Mouse (Mus musculus) lung, embryonic 14.5 days (tissue): ENCODE measurements at regions not wholly inside any gene's neighbourhood (a gene's known extent, or its start where the extent isn't known, plus 50 kb on each side); places are given as distances from the start of the nearest gene placed in this dataset.

Source experiments
- ATAC-seq: fragments of 200-750 bp; cut with Nextera tagmentation; 2 replicates; pipeline ENCODE4 v1.8.0; 2017; ENCODE audit warnings: mild to moderate bottlenecking, moderate TSS enrichment, moderate library complexity; ENCODE audit not compliant: insufficient read depth
- DNase-seq: peaks from one replicate; pipeline ENCODE4 v3.0.0-alpha.2; 2015
- H3K27ac ChIP-seq: fragments of 300-500 bp; sonication (generic); 2 replicates; pipeline ENCODE4 v1.5.1; 2014; ENCODE audit warnings: low read depth, mild to moderate bottlenecking, moderate library complexity
- H3K27me3 ChIP-seq: fragments of 300-500 bp; sonication (generic); 2 replicates; pipeline ENCODE4 v1.6.1; 2014; ENCODE audit warnings: low read length, control low read depth; ENCODE audit not compliant: insufficient read depth
- H3K36me3 ChIP-seq: fragments of 300-500 bp; sonication (generic); 2 replicates; pipeline ENCODE4 v1.6.1; 2014; ENCODE audit warnings: control low read depth; ENCODE audit not compliant: insufficient read depth
- H3K4me1 ChIP-seq: fragments of 300-500 bp; sonication (generic); 2 replicates; pipeline ENCODE4 v1.6.1; 2014; ENCODE audit warnings: antibody characterized with exemption, control low read depth; ENCODE audit not compliant: insufficient read depth
- H3K4me2 ChIP-seq: fragments of 300-500 bp; sonication (generic); 2 replicates; pipeline ENCODE4 v1.6.1; 2014; ENCODE audit warnings: mild to moderate bottlenecking
- H3K4me3 ChIP-seq: fragments of 300-500 bp; sonication (generic); 2 replicates; pipeline ENCODE4 v1.5.1; 2014; ENCODE audit warnings: low read depth, low read length
- H3K9ac ChIP-seq: fragments of 300-500 bp; sonication (generic); 2 replicates; pipeline ENCODE4 v1.6.1; 2014
- H3K9me3 ChIP-seq: fragments of 300-500 bp; sonication (generic); 2 replicates; pipeline ENCODE4 v1.6.1; 2016; ENCODE audit warnings: low read depth, low read length, control low read depth
- CTCF ChIP-seq: IDR thresholded peaks from 2 replicates; pipeline ENCODE4 v1.5.1; 2016; ENCODE audit warnings: antibody characterized with exemption, low read depth
- WGBS: fragments of 180-500 bp; shearing (Covaris S2); extraction: QIAGEN DNeasy Blood & Tissue Kit; methylation state at CpG from one replicate; pipeline ENCODE4 v1.1.7; 2014; 5-methylcytosine and 5-hydroxymethylcytosine counted together

GRCm38 (mm10) chr10:43707011-43707410 is 128.9 kb downstream of the Cd24a start:
- H3K4me1 ChIP-seq: no peaks in the 10 kb centered on the region
- H3K4me2 ChIP-seq: no peak overlapping the region
- ATAC-seq: no peak
- H3K27me3 ChIP-seq: no peaks in the 10 kb centered on the region
- H3K4me3 ChIP-seq: no peak overlapping the region
- no peak for DNase-seq
- WGBS: 77% methylated on average over 5 of the region's 5 CpGs
- no peak overlapping the region for H3K27ac ChIP-seq
- H3K36me3 ChIP-seq: no peaks in the 10 kb centered on the region
- H3K9me3 ChIP-seq: no peaks in the 10 kb centered on the region
- H3K9ac ChIP-seq: no peak overlapping the region
- no peak for TF ChIP-seq CTCF

GRCm38 (mm10) chr10:43707821-43708373 is 129.8 kb downstream of the Cd24a start:
- Histone ChIP-seq H3K4me2 (no peak overlapping the region), H3K27ac (no peak overlapping the region), H3K27me3 (no peaks in the 10 kb centered on the region), H3K4me3 (no peak overlapping the region), H3K9me3 (no peaks in the 10 kb centered on the region), H3K4me1 (no peaks in the 10 kb centered on the region), H3K9ac (no peak overlapping the region), H3K36me3 (no peaks in the 10 kb centered on the region)
- ATAC-seq (no peak), DNase-seq (no peak)
- no peak for TF ChIP-seq CTCF
- 64% methylated on average over 15 of the region's 15 CpGs for WGBS

DNA sequence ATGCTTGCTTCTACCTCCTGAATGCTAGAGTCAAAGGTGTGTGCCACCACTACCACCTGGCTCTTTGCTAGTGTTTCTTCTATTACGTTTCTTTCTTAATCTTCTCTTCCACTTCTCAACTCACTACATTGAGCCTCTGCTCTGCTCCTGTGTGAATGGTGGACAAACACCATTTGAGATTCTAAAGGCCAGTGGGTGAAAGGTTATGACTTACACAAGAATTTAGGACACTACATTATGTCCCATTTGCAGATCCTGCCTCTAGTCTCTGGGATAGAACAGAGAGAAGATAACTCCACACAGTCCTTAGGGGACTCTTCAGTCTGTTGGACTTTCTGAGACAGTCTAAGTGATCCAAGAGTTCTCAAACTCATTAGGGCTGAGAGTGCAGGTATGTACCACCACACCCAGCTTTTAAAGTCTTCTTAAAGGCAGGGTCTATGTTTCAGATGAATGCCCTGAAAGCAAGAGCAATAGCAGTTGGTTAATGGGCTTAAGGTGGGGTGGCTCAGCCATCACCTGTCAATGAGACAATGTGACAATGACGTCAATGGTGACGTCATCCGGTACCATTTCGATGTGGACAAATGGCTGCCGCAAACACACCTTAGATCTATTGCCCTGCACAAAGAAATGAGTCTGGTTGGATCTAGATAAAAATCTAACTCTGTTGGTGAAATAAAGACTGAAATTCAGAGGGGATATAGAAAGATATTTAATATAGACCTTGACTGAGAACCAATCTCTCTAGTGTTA is 131.4 kb downstream of the Cd24a start:
- H3K4me3 ChIP-seq: no peak overlapping the region
- H3K27me3 ChIP-seq: no peaks in the 10 kb centered on the region
- no peaks in the 10 kb centered on the region for H3K4me1 ChIP-seq
- H3K36me3 ChIP-seq: no peaks in the 10 kb centered on the region
- H3K9ac ChIP-seq: no peak overlapping the region
- no peak for ATAC-seq
- DNase-seq: no peak
- H3K9me3 ChIP-seq: no peaks in the 10 kb centered on the region
- no peak for TF ChIP-seq CTCF
- WGBS: 87% methylated on average over 6 of the region's 6 CpGs
- H3K27ac ChIP-seq: no peak overlapping the region
- no peak overlapping the region for H3K4me2 ChIP-seq

- 48% methylated on average over 8 of the region's 8 CpGs for WGBS
- Histone ChIP-seq H3K9me3 (no peaks in the 10 kb centered on the region), H3K36me3 (no peaks in the 10 kb centered on the region), H3K4me2 (no peak overlapping the region), H3K9ac (no peak overlapping the region), H3K27me3 (no peaks in the 10 kb centered on the region), H3K4me1 (no peaks in the 10 kb centered on the region), H3K4me3 (no peak overlapping the region), H3K27ac (no peak overlapping the region)
- TF ChIP-seq CTCF: no peak
- no peak for ATAC-seq
- no peak for DNase-seq
These were observed 132.3 kb downstream of the Cd24a start for GRCm38 (mm10) chr10:43710186-43710885.

DNA sequence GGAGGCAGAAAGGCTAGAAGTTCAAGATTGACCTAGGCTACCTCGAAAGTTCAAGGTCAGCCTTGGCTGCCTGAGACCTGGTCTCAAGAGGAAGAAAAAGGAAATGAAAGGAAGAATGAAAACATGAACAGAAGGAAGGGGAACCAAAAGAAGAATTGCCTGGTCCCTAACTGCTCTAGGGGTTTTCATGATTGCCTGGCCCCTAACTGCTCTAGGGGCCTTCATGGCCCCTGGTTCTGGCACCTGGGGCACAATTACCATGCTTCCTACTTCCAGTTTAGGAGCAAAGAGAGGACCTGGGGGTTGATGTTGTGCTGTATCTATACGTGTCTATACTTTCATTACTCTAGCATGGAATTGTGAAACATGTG is 132.8 kb downstream of the Cd24a start:
- TF ChIP-seq CTCF: no peak
- no peak for DNase-seq
- Histone ChIP-seq H3K27me3 (no peaks in the 10 kb centered on the region), H3K4me1 (no peaks in the 10 kb centered on the region), H3K9ac (no peak overlapping the region), H3K9me3 (no peaks in the 10 kb centered on the region), H3K4me3 (no peak overlapping the region), H3K36me3 (no peaks in the 10 kb centered on the region), H3K27ac (no peak overlapping the region), H3K4me2 (no peak overlapping the region)
- WGBS: 82% methylated on average over 2 of the region's 2 CpGs
- ATAC-seq: no peak

GRCm38 (mm10) chr10:43712657-43713056 is 134.6 kb downstream of the Cd24a start:
- no peak overlapping the region for H3K4me2 ChIP-seq
- no peak overlapping the region for H3K27ac ChIP-seq
- no peak overlapping the region for H3K4me3 ChIP-seq
- H3K27me3 ChIP-seq: no peaks in the 10 kb centered on the region
- DNase-seq: no peak
- no peak for ATAC-seq
- no peaks in the 10 kb centered on the region for H3K9me3 ChIP-seq
- H3K36me3 ChIP-seq: no peaks in the 10 kb centered on the region
- no peaks in the 10 kb centered on the region for H3K4me1 ChIP-seq
- H3K9ac ChIP-seq: no peak overlapping the region
- TF ChIP-seq CTCF: no peak

GRCm38 (mm10) chr10:43718768-43719167 is 140.7 kb downstream of the Cd24a start:
- 0 out of 2 replicates have a peak, but pooled peaks have one; percentile 39 for ATAC-seq
- H3K9me3 ChIP-seq: no peaks in the 10 kb centered on the region
- H3K4me1 ChIP-seq: peaks cover 16% of the 10 kb centered on the region
- peak overlapping the region; percentile 20; the same call in 1 of the 2 replicates for H3K4me2 ChIP-seq
- H3K27me3 ChIP-seq: no peaks in the 10 kb centered on the region
- peak overlapping the region; percentile 54 for H3K27ac ChIP-seq
- 43% methylated on average over 13 of the region's 13 CpGs for WGBS
- H3K4me3 ChIP-seq: no peak overlapping the region
- peak; percentile 75 for DNase-seq
- TF ChIP-seq CTCF: no peak
- no peaks in the 10 kb centered on the region for H3K36me3 ChIP-seq
- H3K9ac ChIP-seq: no peak overlapping the region
